Mouse (Mus musculus) midbrain, embryonic 11.5 days (tissue): Measurements from ENCODE around the gene Scnn1b. TPM values are rescaled to one million over a fixed set of nuclear protein-coding genes. Genes with fewer than 3 reads are reported as not detected.
A peak's percentile ranks its signal among the peaks of the same experiment; 100 is the strongest.

Experiments used
- ATAC-seq: fragments of 200-750 bp; cut with Nextera tagmentation; 2 replicates; pipeline ENCODE4 v1.8.0; 2017; ENCODE audit warnings: moderate TSS enrichment, moderate library complexity; ENCODE audit not compliant: low FRiP score
- DNase-seq: peaks from one replicate; pipeline ENCODE4 v3.0.0; 2015; ENCODE audit warnings: low spot score; ENCODE audit errors: missing footprints
- H3K27ac ChIP-seq: fragments of 300-500 bp; sonication (generic); 2 replicates; pipeline ENCODE4 v1.5.1; 2014; ENCODE audit warnings: low read depth, low read length
- H3K27me3 ChIP-seq: fragments of 300-500 bp; sonication (generic); 2 replicates; pipeline ENCODE4 v1.6.1; 2014; ENCODE audit warnings: mild to moderate bottlenecking, low read length, moderate library complexity, mixed read lengths; ENCODE audit not compliant: control insufficient read depth, insufficient read depth
- H3K36me3 ChIP-seq: fragments of 300-500 bp; sonication (generic); 2 replicates; pipeline ENCODE4 v1.6.1; 2014; ENCODE audit warnings: mild to moderate bottlenecking, low read length, moderate library complexity, mixed read lengths; ENCODE audit not compliant: control insufficient read depth, insufficient read depth
- H3K4me1 ChIP-seq: fragments of 300-500 bp; sonication (generic); 2 replicates; pipeline ENCODE4 v1.6.1; 2014; ENCODE audit warnings: low read length; ENCODE audit not compliant: control insufficient read depth, insufficient read depth
- H3K4me2 ChIP-seq: fragments of 300-500 bp; sonication (generic); 2 replicates; pipeline ENCODE4 v1.6.1; 2014; ENCODE audit warnings: mild to moderate bottlenecking, moderate library complexity
- H3K4me3 ChIP-seq: fragments of 300-500 bp; sonication (generic); 2 replicates; pipeline ENCODE4 v1.5.1; 2014; ENCODE audit warnings: low read depth, low read length
- H3K9ac ChIP-seq: fragments of 300-500 bp; sonication (generic); 2 replicates; pipeline ENCODE4 v1.6.1; 2014; ENCODE audit warnings: low read length
- H3K9me3 ChIP-seq: fragments of 300-500 bp; sonication (generic); 2 replicates; pipeline ENCODE4 v1.6.1; 2016; ENCODE audit warnings: low read length; ENCODE audit not compliant: control insufficient read depth
- WGBS: fragments of 180-500 bp; shearing (Covaris S2); extraction: QIAGEN DNeasy Blood & Tissue Kit; methylation state at CpG from one replicate; pipeline ENCODE4 v1.1.7; 2014; 5-methylcytosine and 5-hydroxymethylcytosine counted together
- polyA plus RNA-seq: library from polyadenylated mRNA; unstranded; fragments of >200 nt; fragmentation: Nextera tagmentation; extraction: Ambion mirVana; gene quantifications from 2 replicates; pipeline ENCODE4 v1.2.1, GENCODE M21; 2014

Gene Scnn1b
- not detected in 2 replicates for polyA plus RNA-seq

GRCm38 (mm10) chr7:121864858-121865585 is at the start of gene Scnn1b:
Gene Scnn1b (plus strand): TSS chr7:121865038.
- H3K27me3 ChIP-seq = peaks cover 16% of the 10 kb centered on the region
- H3K27ac ChIP-seq = no peak within 1 kb of the TSS
- H3K4me2 ChIP-seq = peak within 1 kb of the TSS; percentile 48
- WGBS = 5% methylated on average over 39 of the region's 42 CpGs
- no peaks in the 10 kb centered on the region for H3K36me3 ChIP-seq
- no peaks in the 10 kb centered on the region for H3K9me3 ChIP-seq
- peaks cover 2% of the 10 kb centered on the region; the same call in 1 of the 2 replicates for H3K4me1 ChIP-seq
- peak within 1 kb of the TSS; percentile 27 for H3K4me3 ChIP-seq
- ATAC-seq (peak; percentile 24; the same call in 1 of the 2 replicates), DNase-seq (peak; percentile 87)
- H3K9ac ChIP-seq = 0 out of 2 replicates have a peak within 1 kb of the TSS, but pooled peaks have one; percentile 12

GRCm38 (mm10) chr7:121821632-121822031 is 43.2 kb upstream of the Scnn1b start:
- H3K9me3 ChIP-seq = no peaks in the 10 kb centered on the region
- no peak overlapping the region for H3K4me2 ChIP-seq
- H3K4me1 ChIP-seq = no peaks in the 10 kb centered on the region
- no peak overlapping the region for H3K27ac ChIP-seq
- no peak for ATAC-seq
- H3K36me3 ChIP-seq = no peaks in the 10 kb centered on the region
- no peak for DNase-seq
- H3K27me3 ChIP-seq = no peaks in the 10 kb centered on the region
- 95% methylated on average over 6 of the region's 6 CpGs for WGBS
- no peak overlapping the region for H3K9ac ChIP-seq
- H3K4me3 ChIP-seq = no peak overlapping the region

GRCm38 (mm10) chr7:121828481-121828880 is 36.4 kb upstream of the Scnn1b start:
- no peak overlapping the region for H3K9ac ChIP-seq
- H3K36me3 ChIP-seq = no peaks in the 10 kb centered on the region
- H3K27me3 ChIP-seq = no peaks in the 10 kb centered on the region
- H3K9me3 ChIP-seq = no peaks in the 10 kb centered on the region
- H3K4me2 ChIP-seq = no peak overlapping the region
- 81% methylated on average over 1 of the region's 1 CpGs for WGBS
- no peak overlapping the region for H3K27ac ChIP-seq
- DNase-seq = no peak
- H3K4me3 ChIP-seq = no peak overlapping the region
- H3K4me1 ChIP-seq = no peaks in the 10 kb centered on the region
- no peak for ATAC-seq

GRCm38 (mm10) chr7:121835392-121835791 is 29.4 kb upstream of the Scnn1b start:
- WGBS = 88% methylated on average over 7 of the region's 7 CpGs
- Histone ChIP-seq H3K36me3 (no peaks in the 10 kb centered on the region), H3K9ac (no peak overlapping the region), H3K9me3 (no peaks in the 10 kb centered on the region), H3K4me1 (no peaks in the 10 kb centered on the region), H3K27ac (no peak overlapping the region), H3K4me3 (no peak overlapping the region), H3K27me3 (no peaks in the 10 kb centered on the region), H3K4me2 (no peak overlapping the region)
- DNase-seq = no peak
- no peak for ATAC-seq

GRCm38 (mm10) chr7:121836827-121837226 is 28.0 kb upstream of the Scnn1b start:
- Histone ChIP-seq H3K27ac (no peak overlapping the region), H3K27me3 (no peaks in the 10 kb centered on the region), H3K36me3 (no peaks in the 10 kb centered on the region), H3K4me1 (no peaks in the 10 kb centered on the region), H3K9ac (no peak overlapping the region), H3K4me2 (no peak overlapping the region), H3K4me3 (no peak overlapping the region), H3K9me3 (no peaks in the 10 kb centered on the region)
- no peak for DNase-seq
- no peak for ATAC-seq
- WGBS = 93% methylated on average over 7 of the region's 7 CpGs

- Histone ChIP-seq H3K4me2 (no peak overlapping the region), H3K9ac (no peak overlapping the region), H3K36me3 (no peaks in the 10 kb centered on the region), H3K9me3 (no peaks in the 10 kb centered on the region), H3K27ac (no peak overlapping the region), H3K4me3 (no peak overlapping the region), H3K4me1 (no peaks in the 10 kb centered on the region), H3K27me3 (no peaks in the 10 kb centered on the region)
- DNase-seq (no peak), ATAC-seq (no peak)
- 73% methylated on average over 7 of the region's 7 CpGs for WGBS
These were observed 24.0 kb upstream of the Scnn1b start for GRCm38 (mm10) chr7:121840810-121841209.

- no peak overlapping the region for H3K4me2 ChIP-seq
- no peaks in the 10 kb centered on the region for H3K36me3 ChIP-seq
- no peak overlapping the region for H3K27ac ChIP-seq
- H3K4me1 ChIP-seq = no peaks in the 10 kb centered on the region
- DNase-seq (no peak), ATAC-seq (no peak)
- H3K4me3 ChIP-seq = no peak overlapping the region
- WGBS = 85% methylated on average over 6 of the region's 6 CpGs
- no peaks in the 10 kb centered on the region for H3K27me3 ChIP-seq
- H3K9ac ChIP-seq = no peak overlapping the region
- H3K9me3 ChIP-seq = no peaks in the 10 kb centered on the region
These were observed 22.6 kb upstream of the Scnn1b start for GRCm38 (mm10) chr7:121842234-121842633.

GRCm38 (mm10) chr7:121845964-121846363 is 18.9 kb upstream of the Scnn1b start:
- Histone ChIP-seq H3K4me2 (no peak overlapping the region), H3K9ac (no peak overlapping the region), H3K27me3 (no peaks in the 10 kb centered on the region), H3K9me3 (no peaks in the 10 kb centered on the region), H3K4me3 (no peak overlapping the region), H3K36me3 (no peaks in the 10 kb centered on the region), H3K4me1 (no peaks in the 10 kb centered on the region), H3K27ac (no peak overlapping the region)
- WGBS = 88% methylated on average over 6 of the region's 6 CpGs
- DNase-seq (no peak), ATAC-seq (no peak)

GRCm38 (mm10) chr7:121848537-121849168 is 16.2 kb upstream of the Scnn1b start:
- Histone ChIP-seq H3K4me2 (no peak overlapping the region), H3K27me3 (no peaks in the 10 kb centered on the region), H3K9ac (no peak overlapping the region), H3K4me1 (no peaks in the 10 kb centered on the region), H3K4me3 (no peak overlapping the region), H3K36me3 (no peaks in the 10 kb centered on the region), H3K27ac (no peak overlapping the region), H3K9me3 (no peaks in the 10 kb centered on the region)
- DNase-seq = no peak
- WGBS = 90% methylated on average over 8 of the region's 9 CpGs
- no peak for ATAC-seq
